Mouse (Mus musculus): ENCODE results near the gene Mfng. TPM values are rescaled to one million over a fixed set of nuclear protein-coding genes. Genes with fewer than 3 reads are reported as not detected.

The Mfng gene
- 17.2 and 18.2 TPM in 2 replicates for polyA plus RNA-seq (2015; fragmentation: Nextera tagmentation; extraction: Ambion mirVana)

DNA sequence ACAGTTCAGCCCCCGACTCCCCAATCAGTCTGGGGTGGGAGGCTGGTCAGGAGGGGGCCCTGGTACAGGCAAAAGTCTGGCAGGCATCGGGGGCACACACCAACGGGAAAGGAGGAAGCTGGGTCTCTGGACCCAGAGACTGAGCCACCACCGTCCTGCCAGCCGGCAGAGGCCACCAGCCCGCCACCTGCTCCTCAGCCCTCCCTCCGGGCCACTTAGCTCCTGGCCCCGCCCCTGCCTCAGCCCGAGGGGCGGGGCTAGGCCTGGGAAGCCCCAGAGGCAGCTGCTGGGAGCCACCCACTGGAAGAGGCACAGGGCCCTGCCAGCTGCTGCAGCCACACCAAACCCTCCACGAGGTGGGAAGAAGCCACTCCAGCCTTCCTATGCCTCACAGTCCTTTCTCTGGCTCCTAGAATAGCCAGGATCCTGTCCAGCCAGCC, at the start of gene Mfng:
TSS of gene Mfng (minus strand) at position 186 of the 440 bp plus-strand sequence.
- peak within 1 kb of the TSS; percentile 46 for H3K27ac ChIP-seq (ENCODE audit: low read length)
- peak within 1 kb of the TSS; percentile 40 for H3K4me3 ChIP-seq (ENCODE audit: low read length)
- ATAC-seq: peak; percentile 92
- H3K4me1 ChIP-seq (ENCODE audit: control insufficient read depth, insufficient read depth, low read length): 0 out of 2 replicates have a peak, but pooled peaks cover 8% of the 10 kb centered on the region
- peaks cover 6% of the 10 kb centered on the region; the same call in 1 of the 2 replicates for H3K9me3 ChIP-seq (ENCODE audit: control insufficient read depth, low read length)
- WGBS: 0% methylated on average over 11 of the region's 11 CpGs
- H3K9ac ChIP-seq (ENCODE audit: low read depth, low read length): peak within 1 kb of the TSS; percentile 53
- peak within 1 kb of the TSS; percentile 46 for H3K4me2 ChIP-seq (ENCODE audit: low read depth, low read length)
- H3K36me3 ChIP-seq (ENCODE audit: control insufficient read depth, insufficient read depth, low read length): peaks cover 2% of the 10 kb centered on the region; the same call in 1 of the 2 replicates
- no peaks in the 10 kb centered on the region for H3K27me3 ChIP-seq (replicated peaks; ENCODE audit: control insufficient read depth, insufficient read depth, low read length)

DNA sequence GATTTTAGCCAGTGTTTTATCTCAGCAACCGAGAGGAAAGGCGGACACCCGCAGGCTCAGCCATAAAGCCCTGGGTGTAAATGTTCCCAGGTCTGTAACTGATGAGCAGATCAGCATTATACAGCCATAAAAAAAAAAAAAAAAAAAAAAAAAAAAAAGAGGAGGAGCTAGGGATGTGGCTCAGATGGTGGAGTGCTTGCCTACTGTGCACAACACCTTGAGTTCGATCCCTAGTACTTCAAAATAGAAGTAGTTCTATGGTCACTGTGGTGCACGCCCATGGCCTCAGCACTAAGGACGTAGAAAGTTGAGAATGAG, 42.8 kb upstream of the Mfng start:
- Histone ChIP-seq H3K4me1 (ENCODE audit: control insufficient read depth, insufficient read depth, low read length) (peaks cover 6% of the 10 kb centered on the region; the same call in 1 of the 2 replicates), H3K9me3 (ENCODE audit: control insufficient read depth, low read length) (no peaks in the 10 kb centered on the region), H3K36me3 (ENCODE audit: control insufficient read depth, insufficient read depth, low read length) (no peaks in the 10 kb centered on the region), H3K4me3 (ENCODE audit: low read length) (no peak overlapping the region), H3K27ac (ENCODE audit: low read length) (peak overlapping the region; percentile 37; the same call in 1 of the 2 replicates), H3K27me3 (replicated peaks; ENCODE audit: control insufficient read depth, insufficient read depth, low read length) (no peaks in the 10 kb centered on the region), H3K4me2 (ENCODE audit: low read depth, low read length) (no peak overlapping the region), H3K9ac (ENCODE audit: low read depth, low read length) (no peak overlapping the region)
- WGBS: 53% methylated on average over 6 of the region's 6 CpGs
- no peak; the same call in 1 of the 2 replicates for ATAC-seq

DNA sequence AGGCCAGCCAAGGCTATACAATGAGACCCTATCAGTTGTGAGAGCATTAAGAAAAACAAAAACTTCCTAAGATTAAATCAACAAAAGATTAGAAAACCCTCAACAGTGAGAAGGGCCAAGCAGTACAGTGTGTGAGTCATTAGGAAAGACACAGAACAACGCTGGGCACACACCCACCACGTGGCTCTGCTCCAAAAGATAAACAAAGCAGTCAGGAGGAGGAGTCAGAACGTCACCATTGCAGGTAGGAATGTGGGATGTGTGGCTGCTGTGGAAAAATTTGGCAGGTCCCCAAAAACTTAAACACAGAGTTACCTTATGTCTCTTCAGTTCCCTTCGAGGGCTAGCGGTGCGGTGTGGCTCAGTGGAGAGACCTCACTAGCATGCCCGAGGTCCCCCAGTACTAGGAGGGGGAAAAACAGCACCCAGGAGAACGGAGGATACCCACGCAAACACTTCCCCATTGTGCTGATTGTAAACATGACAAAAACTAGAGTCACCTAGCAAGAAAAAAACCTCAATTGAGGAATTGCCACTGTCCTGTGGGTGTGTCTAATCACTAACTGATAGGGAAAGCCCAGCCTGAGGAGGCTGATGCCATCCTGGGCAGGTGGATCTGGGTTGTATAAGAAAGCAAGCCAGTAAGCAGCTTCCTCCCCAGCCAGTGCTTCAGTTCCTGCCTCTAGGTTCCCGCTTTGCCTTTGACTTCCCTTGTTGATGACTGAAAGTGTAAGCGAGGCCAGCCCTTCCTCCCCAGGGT, 42.2 kb upstream of the Mfng start:
- no peaks in the 10 kb centered on the region for H3K9me3 ChIP-seq (ENCODE audit: control insufficient read depth, low read length)
- no peak overlapping the region for H3K9ac ChIP-seq (ENCODE audit: low read depth, low read length)
- WGBS: 32% methylated on average over 11 of the region's 11 CpGs
- H3K36me3 ChIP-seq (ENCODE audit: control insufficient read depth, insufficient read depth, low read length): no peaks in the 10 kb centered on the region
- H3K4me1 ChIP-seq (ENCODE audit: control insufficient read depth, insufficient read depth, low read length): peaks cover 6% of the 10 kb centered on the region; the same call in 1 of the 2 replicates
- peak; percentile 90 for ATAC-seq
- no peaks in the 10 kb centered on the region for H3K27me3 ChIP-seq (replicated peaks; ENCODE audit: control insufficient read depth, insufficient read depth, low read length)
- H3K4me2 ChIP-seq (ENCODE audit: low read depth, low read length): 0 out of 2 replicates have a peak overlapping the region, but pooled peaks have one; percentile 22
- H3K27ac ChIP-seq (ENCODE audit: low read length): peak overlapping the region; percentile 37; the same call in 1 of the 2 replicates
- no peak overlapping the region for H3K4me3 ChIP-seq (ENCODE audit: low read length)

DNA sequence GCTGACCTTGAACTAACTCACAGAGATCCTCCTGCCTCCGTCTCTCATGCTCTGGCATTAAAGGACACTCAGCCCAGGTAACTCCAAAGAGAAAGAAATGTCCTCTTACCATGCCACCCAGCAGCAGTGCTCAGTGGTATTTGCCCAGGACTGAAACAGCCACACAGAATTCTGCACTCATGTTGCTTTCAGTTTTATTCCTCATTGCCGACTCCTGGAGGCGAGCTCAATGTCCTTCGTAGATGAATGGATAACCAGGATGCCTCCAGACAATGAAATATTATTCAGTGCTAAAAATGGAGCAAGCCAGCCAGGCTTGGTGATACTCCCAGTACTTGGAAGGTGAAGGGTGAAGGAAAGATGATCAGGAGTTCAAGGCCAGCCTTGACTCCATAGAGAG, 40.3 kb upstream of the Mfng start:
- Histone ChIP-seq H3K9ac (ENCODE audit: low read depth, low read length) (no peak overlapping the region), H3K9me3 (ENCODE audit: control insufficient read depth, low read length) (no peaks in the 10 kb centered on the region), H3K4me2 (ENCODE audit: low read depth, low read length) (no peak overlapping the region), H3K27me3 (replicated peaks; ENCODE audit: control insufficient read depth, insufficient read depth, low read length) (no peaks in the 10 kb centered on the region), H3K36me3 (ENCODE audit: control insufficient read depth, insufficient read depth, low read length) (no peaks in the 10 kb centered on the region), H3K4me3 (ENCODE audit: low read length) (no peak overlapping the region), H3K4me1 (ENCODE audit: control insufficient read depth, insufficient read depth, low read length) (peaks cover 6% of the 10 kb centered on the region; the same call in 1 of the 2 replicates), H3K27ac (ENCODE audit: low read length) (no peak overlapping the region)
- 85% methylated on average over 4 of the region's 4 CpGs for WGBS
- no peak for ATAC-seq

DNA sequence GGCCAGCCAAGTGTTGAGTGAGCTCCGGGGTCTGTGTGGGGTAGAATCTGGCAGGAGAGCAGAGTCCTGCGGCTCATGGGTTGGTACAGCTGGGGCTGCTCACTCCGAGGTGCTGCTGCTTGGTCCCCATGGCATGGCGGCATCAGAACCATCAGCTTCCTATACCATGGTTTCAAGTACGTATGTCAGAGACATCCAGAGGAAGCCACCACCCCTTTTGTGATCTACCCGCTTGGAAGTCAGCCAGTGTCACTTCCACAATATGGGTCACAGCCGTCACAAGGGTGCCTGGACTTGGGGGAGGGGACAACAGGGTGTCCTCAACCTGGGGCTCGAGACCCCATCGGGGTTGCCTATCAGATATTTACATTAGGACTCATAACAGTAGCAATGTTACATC, 36.9 kb upstream of the Mfng start:
- Histone ChIP-seq H3K9ac (ENCODE audit: low read depth, low read length) (no peak overlapping the region), H3K4me1 (ENCODE audit: control insufficient read depth, insufficient read depth, low read length) (peaks cover 7% of the 10 kb centered on the region; the same call in 1 of the 2 replicates), H3K9me3 (ENCODE audit: control insufficient read depth, low read length) (no peaks in the 10 kb centered on the region), H3K4me3 (ENCODE audit: low read length) (no peak overlapping the region), H3K27me3 (replicated peaks; ENCODE audit: control insufficient read depth, insufficient read depth, low read length) (no peaks in the 10 kb centered on the region), H3K4me2 (ENCODE audit: low read depth, low read length) (no peak overlapping the region), H3K27ac (ENCODE audit: low read length) (no peak overlapping the region), H3K36me3 (ENCODE audit: control insufficient read depth, insufficient read depth, low read length) (no peaks in the 10 kb centered on the region)
- ATAC-seq: no peak
- 61% methylated on average over 9 of the region's 9 CpGs for WGBS

DNA sequence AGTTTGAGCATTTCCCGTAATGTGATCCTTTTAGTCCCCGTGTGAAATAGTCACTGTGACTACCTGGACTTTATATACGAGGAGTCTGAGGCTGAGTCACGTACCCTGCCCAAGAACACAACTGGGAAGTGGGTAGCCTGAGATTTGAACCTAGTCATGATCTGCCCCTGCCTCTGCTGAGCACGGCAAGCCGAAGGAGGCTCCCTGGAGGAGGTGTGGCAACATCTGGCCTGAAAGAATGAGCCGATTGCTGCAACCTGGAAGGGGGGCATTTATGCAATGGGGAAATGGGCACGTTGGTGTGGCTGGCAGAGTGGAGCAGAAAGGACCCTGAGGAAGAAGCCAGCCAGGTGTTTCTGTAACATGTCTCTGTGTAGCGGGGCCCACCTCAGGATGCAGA, 36.5 kb upstream of the Mfng start:
- Histone ChIP-seq H3K27me3 (replicated peaks; ENCODE audit: control insufficient read depth, insufficient read depth, low read length) (no peaks in the 10 kb centered on the region), H3K4me2 (ENCODE audit: low read depth, low read length) (no peak overlapping the region), H3K9me3 (ENCODE audit: control insufficient read depth, low read length) (no peaks in the 10 kb centered on the region), H3K4me3 (ENCODE audit: low read length) (no peak overlapping the region), H3K36me3 (ENCODE audit: control insufficient read depth, insufficient read depth, low read length) (no peaks in the 10 kb centered on the region), H3K4me1 (ENCODE audit: control insufficient read depth, insufficient read depth, low read length) (peaks cover 9% of the 10 kb centered on the region; the same call in 1 of the 2 replicates), H3K27ac (ENCODE audit: low read length) (no peak overlapping the region), H3K9ac (ENCODE audit: low read depth, low read length) (no peak overlapping the region)
- ATAC-seq: no peak
- WGBS: 63% methylated on average over 9 of the region's 9 CpGs

DNA sequence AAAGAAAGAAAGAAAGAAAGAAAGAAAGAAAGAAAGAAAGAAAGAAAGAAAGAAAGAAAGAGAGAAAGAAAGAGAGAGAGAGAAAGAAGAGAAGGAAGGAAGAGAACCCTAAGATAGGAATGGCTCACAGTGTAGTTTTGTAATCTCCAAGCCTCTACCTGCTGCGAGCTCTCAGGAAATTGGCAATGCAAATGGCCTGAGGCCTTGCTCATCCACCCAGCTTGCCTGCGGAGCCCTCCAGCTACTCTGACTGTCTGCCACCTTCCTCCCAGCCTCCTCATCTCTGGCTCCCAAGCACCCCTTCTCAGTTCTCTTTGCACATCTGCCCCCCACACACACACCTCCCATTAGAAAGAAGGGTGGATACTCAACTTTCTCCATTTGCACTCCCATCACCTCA, 35.7 kb upstream of the Mfng start:
- H3K9ac ChIP-seq (ENCODE audit: low read depth, low read length): no peak overlapping the region
- no peak overlapping the region for H3K4me3 ChIP-seq (ENCODE audit: low read length)
- peaks cover 12% of the 10 kb centered on the region for H3K4me1 ChIP-seq (ENCODE audit: control insufficient read depth, insufficient read depth, low read length)
- no peaks in the 10 kb centered on the region for H3K27me3 ChIP-seq (replicated peaks; ENCODE audit: control insufficient read depth, insufficient read depth, low read length)
- H3K4me2 ChIP-seq (ENCODE audit: low read depth, low read length): no peak overlapping the region
- H3K9me3 ChIP-seq (ENCODE audit: control insufficient read depth, low read length): no peaks in the 10 kb centered on the region
- WGBS: 92% methylated on average over 2 of the region's 2 CpGs
- no peak for ATAC-seq
- no peak overlapping the region for H3K27ac ChIP-seq (ENCODE audit: low read length)
- no peaks in the 10 kb centered on the region for H3K36me3 ChIP-seq (ENCODE audit: control insufficient read depth, insufficient read depth, low read length)

DNA sequence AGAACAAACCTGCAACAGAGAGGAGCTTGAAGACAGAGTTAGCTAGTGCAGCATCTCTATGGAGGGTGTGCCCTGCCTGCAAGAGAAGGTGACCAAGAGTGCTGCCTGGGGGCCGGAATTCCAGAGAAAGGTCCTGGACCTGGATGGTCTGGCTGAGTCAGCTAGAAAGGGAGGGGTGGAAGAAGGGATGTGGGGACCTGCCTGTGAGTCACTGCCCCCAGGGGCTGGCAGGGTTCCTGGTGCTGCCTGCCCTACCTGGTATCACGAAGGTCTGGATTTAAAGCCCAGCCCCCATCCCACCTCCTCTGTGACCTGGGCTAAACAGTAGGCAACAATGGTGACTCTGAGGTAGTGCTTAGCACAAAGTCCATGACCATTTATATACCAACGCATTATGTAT, 33.9 kb upstream of the Mfng start:
- H3K4me3 ChIP-seq (ENCODE audit: low read length): no peak overlapping the region
- no peaks in the 10 kb centered on the region for H3K27me3 ChIP-seq (replicated peaks; ENCODE audit: control insufficient read depth, insufficient read depth, low read length)
- no peaks in the 10 kb centered on the region for H3K9me3 ChIP-seq (ENCODE audit: control insufficient read depth, low read length)
- no peak overlapping the region for H3K9ac ChIP-seq (ENCODE audit: low read depth, low read length)
- WGBS: 61% methylated on average over 3 of the region's 3 CpGs
- no peak overlapping the region for H3K4me2 ChIP-seq (ENCODE audit: low read depth, low read length)
- H3K4me1 ChIP-seq (ENCODE audit: control insufficient read depth, insufficient read depth, low read length): peaks cover 25% of the 10 kb centered on the region
- H3K27ac ChIP-seq (ENCODE audit: low read length): no peak overlapping the region
- H3K36me3 ChIP-seq (ENCODE audit: control insufficient read depth, insufficient read depth, low read length): no peaks in the 10 kb centered on the region
- no peak for ATAC-seq

DNA sequence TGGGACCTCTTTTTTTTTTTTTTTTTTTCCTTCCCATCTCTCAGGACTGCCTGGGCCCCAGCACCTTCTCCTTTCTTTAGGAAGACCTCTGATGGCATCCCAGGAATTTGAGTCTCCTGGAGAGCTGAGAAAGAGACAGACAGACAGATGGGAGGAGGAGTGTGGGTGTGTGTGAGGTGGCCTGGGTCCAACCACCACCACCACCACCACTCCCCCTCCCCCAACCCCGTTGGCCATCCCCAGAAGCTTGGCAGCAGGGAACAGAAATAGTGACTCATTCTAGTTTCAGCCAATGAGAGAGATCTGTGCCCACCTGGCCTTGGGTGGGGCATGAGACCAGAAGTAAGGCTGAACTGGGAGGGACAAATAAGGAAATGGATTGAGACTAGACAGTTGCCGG, 33.3 kb upstream of the Mfng start:
- no peaks in the 10 kb centered on the region for H3K27me3 ChIP-seq (replicated peaks; ENCODE audit: control insufficient read depth, insufficient read depth, low read length)
- H3K36me3 ChIP-seq (ENCODE audit: control insufficient read depth, insufficient read depth, low read length): no peaks in the 10 kb centered on the region
- peaks cover 26% of the 10 kb centered on the region for H3K4me1 ChIP-seq (ENCODE audit: control insufficient read depth, insufficient read depth, low read length)
- H3K4me3 ChIP-seq (ENCODE audit: low read length): no peak overlapping the region
- no peak for ATAC-seq
- no peak overlapping the region for H3K27ac ChIP-seq (ENCODE audit: low read length)
- no peak overlapping the region for H3K9ac ChIP-seq (ENCODE audit: low read depth, low read length)
- no peaks in the 10 kb centered on the region for H3K9me3 ChIP-seq (ENCODE audit: control insufficient read depth, low read length)
- WGBS: 28% methylated on average over 2 of the region's 2 CpGs
- no peak overlapping the region for H3K4me2 ChIP-seq (ENCODE audit: low read depth, low read length)

Measured in intestine, embryonic 16.5 days (tissue).